Mouse (Mus musculus) erythroblast, embryonic 14.5 days (primary cell): ENCODE data around the gene Dusp14. TPM values are rescaled to one million over a fixed set of nuclear protein-coding genes. Genes with fewer than 3 reads are reported as not detected.

Experiments used
- H3K27me3 ChIP-seq: 2 replicates; pipeline ENCODE4 v1.6.1; 2012; ENCODE audit warnings: inconsistent platforms; ENCODE audit not compliant: control insufficient read depth
- H3K36me3 ChIP-seq: 2 replicates; pipeline ENCODE4 v1.6.1; 2012; ENCODE audit warnings: mild to moderate bottlenecking, inconsistent platforms; ENCODE audit not compliant: control insufficient read depth
- H3K4me1 ChIP-seq: 2 replicates; pipeline ENCODE4 v1.6.1; 2012; ENCODE audit warnings: inconsistent platforms; ENCODE audit not compliant: control insufficient read depth
- H3K4me3 ChIP-seq: replicated peaks from 2 replicates; pipeline ENCODE3; 2012; ENCODE audit warnings: moderate library complexity, mild to moderate bottlenecking, inconsistent platforms
- H3K9me3 ChIP-seq: 2 replicates; pipeline ENCODE4 v1.6.1; 2012; ENCODE audit warnings: low read length, inconsistent platforms, mixed read lengths; ENCODE audit not compliant: control insufficient read depth
- GATA1 ChIP-seq: IDR thresholded peaks from 2 replicates; pipeline ENCODE4 v1.6.1; 2012; ENCODE audit warnings: low read length, inconsistent platforms, mixed read lengths
- TAL1 ChIP-seq: IDR thresholded peaks from 3 replicates; pipeline ENCODE4 v1.6.1; 2012; ENCODE audit warnings: low read length, inconsistent platforms, mixed read lengths
- polyA plus RNA-seq: library from polyadenylated mRNA; stranded (reverse); fragments of >175 nt; gene quantifications from 2 replicates; pipeline ENCODE4 v1.2.3, GENCODE M21; 2012

Gene Dusp14
- polyA plus RNA-seq, 1 experiment, result not detected

- peaks cover 76% of the 10 kb centered on the region for H3K27me3 ChIP-seq
- peak overlapping the region; percentile 51 for H3K4me3 ChIP-seq
- peaks cover 5% of the 10 kb centered on the region for H3K4me1 ChIP-seq
- H3K9me3 ChIP-seq, result peaks cover 5% of the 10 kb centered on the region; the same call in 1 of the 2 replicates
- H3K36me3 ChIP-seq, result no peaks in the 10 kb centered on the region
- TF ChIP-seq GATA1 (no peak), TAL1 (no peak)
Observed at GRCm38 (mm10) chr11:84068191-84069033, 649 bp downstream of the Dusp14 start.

GRCm38 (mm10) chr11:84067720-84068190 is 1.3 kb downstream of the Dusp14 start:
- Histone ChIP-seq H3K27me3 (peaks cover 76% of the 10 kb centered on the region), H3K4me3 (peak overlapping the region; percentile 51), H3K4me1 (peaks cover 5% of the 10 kb centered on the region), H3K36me3 (no peaks in the 10 kb centered on the region), H3K9me3 (peaks cover 5% of the 10 kb centered on the region; the same call in 1 of the 2 replicates)
- TF ChIP-seq TAL1, result no peak
- TF ChIP-seq GATA1, result no peak

- Histone ChIP-seq H3K4me3 (no peak overlapping the region), H3K27me3 (peaks cover 76% of the 10 kb centered on the region), H3K9me3 (peaks cover 5% of the 10 kb centered on the region; the same call in 1 of the 2 replicates), H3K4me1 (peaks cover 5% of the 10 kb centered on the region), H3K36me3 (no peaks in the 10 kb centered on the region)
- TF ChIP-seq GATA1 (no peak), TAL1 (no peak)
Observed at GRCm38 (mm10) chr11:84066927-84067645, 2.0 kb downstream of the Dusp14 start.

GRCm38 (mm10) chr11:84066071-84066481 is 3.0 kb downstream of the Dusp14 start:
- no peak overlapping the region for H3K4me3 ChIP-seq
- H3K27me3 ChIP-seq, result peaks cover 72% of the 10 kb centered on the region
- H3K4me1 ChIP-seq, result peaks cover 5% of the 10 kb centered on the region
- H3K36me3 ChIP-seq, result no peaks in the 10 kb centered on the region
- peaks cover 5% of the 10 kb centered on the region; the same call in 1 of the 2 replicates for H3K9me3 ChIP-seq
- TF ChIP-seq TAL1, result no peak

- Histone ChIP-seq H3K4me3 (no peak overlapping the region), H3K27me3 (peaks cover 50% of the 10 kb centered on the region), H3K36me3 (no peaks in the 10 kb centered on the region), H3K9me3 (peaks cover 3% of the 10 kb centered on the region; the same call in 1 of the 2 replicates), H3K4me1 (peaks cover 5% of the 10 kb centered on the region)
- TF ChIP-seq GATA1 (no peak), TAL1 (no peak)
Observed at GRCm38 (mm10) chr11:84063631-84064209, 5.3 kb downstream of the Dusp14 start.

GRCm38 (mm10) chr11:84062805-84063204 is 6.3 kb downstream of the Dusp14 start:
- no peaks in the 10 kb centered on the region for H3K4me1 ChIP-seq
- H3K36me3 ChIP-seq, result no peaks in the 10 kb centered on the region
- peaks cover 41% of the 10 kb centered on the region for H3K27me3 ChIP-seq
- H3K9me3 ChIP-seq, result no peaks in the 10 kb centered on the region; the same call in 1 of the 2 replicates
- no peak overlapping the region for H3K4me3 ChIP-seq
- TF ChIP-seq GATA1, result no peak
- no peak for TF ChIP-seq TAL1

- no peaks in the 10 kb centered on the region; the same call in 1 of the 2 replicates for H3K9me3 ChIP-seq
- H3K4me3 ChIP-seq, result no peak overlapping the region
- TF ChIP-seq TAL1, result no peak
- no peak for TF ChIP-seq GATA1
- peaks cover 32% of the 10 kb centered on the region for H3K27me3 ChIP-seq
- no peaks in the 10 kb centered on the region for H3K36me3 ChIP-seq
- no peaks in the 10 kb centered on the region for H3K4me1 ChIP-seq
Observed at GRCm38 (mm10) chr11:84061881-84062280, 7.2 kb downstream of the Dusp14 start.

- no peak overlapping the region for H3K4me3 ChIP-seq
- H3K4me1 ChIP-seq, result no peaks in the 10 kb centered on the region
- H3K9me3 ChIP-seq, result peaks cover 3% of the 10 kb centered on the region
- no peaks in the 10 kb centered on the region for H3K36me3 ChIP-seq
- peaks cover 19% of the 10 kb centered on the region for H3K27me3 ChIP-seq
- TF ChIP-seq TAL1, result no peak
- no peak for TF ChIP-seq GATA1
Observed at GRCm38 (mm10) chr11:84060635-84061034, 8.4 kb downstream of the Dusp14 start.
